ENCODE assay signal across 8 mouse cellular contexts in the genomic region with DNA sequence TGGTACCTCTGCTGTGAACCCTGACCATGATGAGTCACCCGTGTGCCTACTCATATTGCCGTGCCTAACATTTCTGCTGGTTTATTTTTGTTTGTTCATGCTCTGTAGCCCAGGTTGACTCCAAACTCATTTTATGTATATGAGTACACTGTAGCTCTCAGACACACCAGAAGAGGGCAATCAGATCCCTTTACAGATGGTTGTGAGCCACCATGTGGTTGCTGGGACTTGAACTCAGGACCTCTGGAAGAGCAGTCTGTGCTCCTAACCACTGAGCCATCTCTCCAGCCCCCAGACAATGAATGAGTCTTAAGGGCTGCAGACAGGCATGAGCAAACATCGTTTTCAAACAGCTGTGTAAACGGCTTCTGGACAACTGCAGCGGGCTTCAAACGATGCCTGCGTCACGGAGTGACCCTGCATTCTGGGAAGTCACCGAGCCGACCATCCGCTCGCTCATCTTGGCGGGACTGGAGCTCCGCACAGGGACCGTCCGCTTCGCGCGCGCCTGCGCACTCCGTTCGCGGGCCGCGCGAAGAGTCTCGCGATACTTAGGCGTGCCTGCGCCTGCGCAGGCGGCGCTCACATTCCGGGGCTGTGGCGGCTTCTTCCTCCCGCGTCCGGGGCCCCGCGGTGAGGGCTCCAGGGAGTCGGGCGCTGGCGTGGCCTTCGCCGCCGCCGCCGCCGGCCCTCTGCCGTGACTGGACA. TPM values are rescaled to one million over a fixed set of nuclear protein-coding genes. Genes with fewer than 3 reads are reported as not detected.
DNase-seq lines count a peak whose midpoint lies in the region; ATAC-seq lines count a peak whose summit lies in the region.

TSS of gene B230219D22Rik (plus strand) at position 590 of the 708 bp plus-strand sequence.

- H3K4me3 ChIP-seq in intestine, embryonic 14.5 days (ENCODE audit: low read depth, low read length) = peak within 1 kb of the TSS; percentile 95

- peak; percentile 94 to 97 for DNase-seq in adrenal gland, adult (ENCODE audit: inconsistent age in 2 of 2, low spot score in 1 of 2)
- peak; percentile 95 for DNase-seq in embryo, embryonic 10.5 days (ENCODE audit: low spot score)
- DNase-seq in gastrocnemius, postnatal 25 days = peak; percentile 90
- peak; percentile 92 for DNase-seq in intestine, embryonic 14.5 days (ENCODE audit: low spot score)
- peak; percentile 90 to 92 for DNase-seq in left cerebral cortex, postnatal 14 days (ENCODE audit: low spot score in 2 of 2)
- peak; percentile 99 for DNase-seq in mesoderm, embryonic 11.5 days (ENCODE audit: low read depth, low spot score)
- peak; percentile 80 to 82 for DNase-seq in right cerebral cortex, postnatal 36 days (ENCODE audit: low spot score in 2 of 2)
- DNase-seq in yolk sac, embryonic 10.5 days (ENCODE audit: low spot score) = peak; percentile 90

- intact Hi-C loops in left cerebral cortex, postnatal 14 days (cut with DNase I) = loop anchor here (5.0 kb wide), 1 partner anchor 35 kb away; the partner anchor contains the start of gene Pcbd2

- ATAC-seq in intestine, embryonic 14.5 days (replicated peaks; ENCODE audit: low FRiP score, low TSS enrichment, low read depth) = peak; percentile 98

- peak within 1 kb of the TSS; percentile 99 for H3K27ac ChIP-seq in intestine, embryonic 14.5 days (ENCODE audit: low read depth)

- no peaks in the 10 kb centered on the region for H3K27me3 ChIP-seq in intestine, embryonic 14.5 days (replicated peaks; ENCODE audit: control insufficient read depth, insufficient read depth, low read length)

- H3K4me1 ChIP-seq in intestine, embryonic 14.5 days (replicated peaks; ENCODE audit: control insufficient read depth, insufficient read depth, low read length) = peaks cover 17% of the 10 kb centered on the region

- H3K9me3 ChIP-seq in intestine, embryonic 14.5 days (ENCODE audit: control insufficient read depth, low read length) = no peaks in the 10 kb centered on the region

- peak within 1 kb of the TSS; percentile 92 for H3K4me2 ChIP-seq in intestine, embryonic 14.5 days (ENCODE audit: low read length)

- WGBS in intestine, embryonic 14.5 days = 2% methylated on average over 51 of the region's 51 CpGs

- peak within 1 kb of the TSS; percentile 100 for H3K9ac ChIP-seq in intestine, embryonic 14.5 days (ENCODE audit: low read length)

- H3K36me3 ChIP-seq in intestine, embryonic 14.5 days (ENCODE audit: control insufficient read depth, insufficient read depth, low read length) = peaks cover 3% of the 10 kb centered on the region; the same call in 1 of the 2 replicates

RNA-seq across cellular contexts. Expression of gene B230219D22Rik, which starts in this region (rescaled TPM):
- 10 to 100 TPM; 25.7 to 29.7 TPM for total RNA-seq in gastrocnemius, postnatal 25 days (2021)
- 66.2 and 66.4 TPM in 2 replicates for polyA plus RNA-seq in intestine, embryonic 14.5 days (2014; fragmentation: Nextera tagmentation; extraction: Ambion mirVana)
- total RNA-seq in left cerebral cortex, postnatal 14 days (2021) = 10 to 100 TPM; 86.0 to 89.1 TPM

Comparison
In these comparisons a context has a peak if more than half of its experiments do, and no peak if none do; other contexts are left out.
1. Peak in every context shown above with its lines: DNase-seq, ATAC-seq, H3K4me3 ChIP-seq and H3K27ac ChIP-seq.